20 mouse cellular contexts compared by ENCODE assay signal in genomic region chr5:115312354-115312753, GRCm38 (mm10). TPM values are rescaled to one million over a fixed set of nuclear protein-coding genes. Genes with fewer than 3 reads are reported as not detected.
DNase-seq lines count a peak whose midpoint lies in the region; ATAC-seq and TF ChIP-seq lines count a peak whose summit lies in the region.
"Had no signal": no experiment of that assay in that cellular context is flagged by ENCODE, and none has a peak within 500 bp of the region (broad histone marks: within the 10 kb centered on the region; RNA-seq: fewer than 3 reads in every experiment).

No protein-coding gene starts in this region.

- TF ChIP-seq CTCF in bone marrow, adult 2 months (IDR thresholded peaks at IDR 0.05; ENCODE audit: control insufficient read depth, insufficient read depth, low read length): no peak

- no peak overlapping the region for H3K4me2 ChIP-seq in limb, embryonic 15.5 days
- no peak overlapping the region for H3K4me2 ChIP-seq in hindbrain, embryonic 13.5 days
- H3K4me2 ChIP-seq: embryonic facial prominence, embryonic 12.5 days; forebrain, embryonic 15.5 days; midbrain, embryonic 15.5 days had no signal

- no peaks in the 10 kb centered on the region for H3K9me3 ChIP-seq in heart, embryonic 10.5 days
- no peaks in the 10 kb centered on the region for H3K9me3 ChIP-seq in limb, embryonic 15.5 days
- H3K9me3 ChIP-seq in hindbrain, embryonic 13.5 days: no peaks in the 10 kb centered on the region
- H3K9me3 ChIP-seq: embryonic facial prominence, embryonic 12.5 days; forebrain, embryonic 15.5 days; hindbrain, embryonic 10.5 days; midbrain, embryonic 15.5 days had no signal

- H3K27ac ChIP-seq in heart, embryonic 10.5 days: peak overlapping the region; percentile 57
- H3K27ac ChIP-seq in bone marrow, adult 2 months (ENCODE audit: control insufficient read depth, insufficient read depth, low read depth, low read length, poor library complexity): peak overlapping the region; percentile 45
- H3K27ac ChIP-seq in limb, embryonic 15.5 days: peak overlapping the region; percentile 33; the same call in 1 of the 2 replicates
- no peak overlapping the region for H3K27ac ChIP-seq in hindbrain, embryonic 13.5 days
- H3K27ac ChIP-seq: embryonic facial prominence, embryonic 12.5 days; forebrain, embryonic 15.5 days; heart, adult 2 months; hindbrain, embryonic 10.5 days; layer of hippocampus, adult 2 months; midbrain, embryonic 15.5 days had no signal

- no peaks in the 10 kb centered on the region for H3K27me3 ChIP-seq in heart, embryonic 10.5 days (ENCODE audit: insufficient read depth, poor library complexity, severe bottlenecking)
- H3K27me3 ChIP-seq in limb, embryonic 15.5 days: no peaks in the 10 kb centered on the region
- H3K27me3 ChIP-seq in hindbrain, embryonic 13.5 days: no peaks in the 10 kb centered on the region; the same call in 1 of the 2 replicates
- H3K27me3 ChIP-seq: embryonic facial prominence, embryonic 12.5 days; forebrain, embryonic 15.5 days; midbrain, embryonic 15.5 days had no signal

- no peak overlapping the region for H3K4me3 ChIP-seq in heart, embryonic 10.5 days
- no peak overlapping the region for H3K4me3 ChIP-seq in bone marrow, adult 2 months (replicated peaks; ENCODE audit: control insufficient read depth, low read depth, low read length)
- no peak overlapping the region for H3K4me3 ChIP-seq in limb, embryonic 15.5 days
- no peak overlapping the region for H3K4me3 ChIP-seq in hindbrain, embryonic 13.5 days
- H3K4me3 ChIP-seq: embryonic facial prominence, embryonic 12.5 days; forebrain, embryonic 15.5 days; heart, adult 2 months; hindbrain, embryonic 10.5 days; layer of hippocampus, adult 2 months; midbrain, embryonic 15.5 days had no signal

- no peak for ATAC-seq in limb, embryonic 15.5 days (ENCODE audit: insufficient number of reproducible peaks, low FRiP score, low TSS enrichment, low read depth)
- peak; percentile 47 for ATAC-seq in megakaryocyte progenitor cell, adult 5-6 weeks (replicated peaks; ENCODE audit: poor library complexity)
- ATAC-seq in hindbrain, embryonic 13.5 days (ENCODE audit: low FRiP score): no peak
- ATAC-seq: activated CD4-positive, CD25-positive, alpha-beta regulatory T cell, adult 4 months; forebrain, embryonic 15.5 days; inflammation-experienced regulatory T-cells, adult 6 months; midbrain, embryonic 15.5 days had no signal

- no peaks in the 10 kb centered on the region for H3K36me3 ChIP-seq in heart, embryonic 10.5 days
- H3K36me3 ChIP-seq in limb, embryonic 15.5 days: no peaks in the 10 kb centered on the region
- H3K36me3 ChIP-seq in hindbrain, embryonic 13.5 days: no peaks in the 10 kb centered on the region; the same call in 1 of the 2 replicates
- H3K36me3 ChIP-seq: embryonic facial prominence, embryonic 12.5 days; forebrain, embryonic 15.5 days; hindbrain, embryonic 10.5 days; midbrain, embryonic 15.5 days had no signal

- no peak overlapping the region for H3K9ac ChIP-seq in limb, embryonic 15.5 days
- H3K9ac ChIP-seq in hindbrain, embryonic 13.5 days: no peak overlapping the region
- H3K9ac ChIP-seq: embryonic facial prominence, embryonic 12.5 days; forebrain, embryonic 15.5 days; midbrain, embryonic 15.5 days had no signal

- no peak for DNase-seq in heart, embryonic 10.5 days (ENCODE audit: low spot score)
- DNase-seq in heart, postnatal 36 days: no peak
- no peak for DNase-seq in layer of hippocampus, adult 9-11 months
- no peak for DNase-seq in right cerebral cortex, postnatal 36 days (ENCODE audit: low spot score in 2 of 2)
- DNase-seq: adrenal gland, postnatal 36 days; cerebellum, postnatal 36 days; heart, adult 2 months; lung, postnatal 4 days; thymus, postnatal 14 days had no signal

- WGBS in heart, embryonic 10.5 days: 58% methylated on average over 4 of the region's 4 CpGs
- 39% methylated on average over 4 of the region's 4 CpGs for WGBS in bone marrow, adult 2 months
- 70% methylated on average over 4 of the region's 4 CpGs for WGBS in limb, embryonic 15.5 days
- WGBS in hindbrain, embryonic 13.5 days: 80% methylated on average over 4 of the region's 4 CpGs

- intact Hi-C loops in heart, postnatal 36 days (cut with DNase I): no loop called here

- H3K4me1 ChIP-seq in heart, embryonic 10.5 days: peaks cover 32% of the 10 kb centered on the region
- peaks cover 3% of the 10 kb centered on the region; the same call in 1 of the 2 replicates for H3K4me1 ChIP-seq in bone marrow, adult 2 months (ENCODE audit: control insufficient read depth, insufficient read depth, low read length)
- H3K4me1 ChIP-seq in limb, embryonic 15.5 days: peaks cover 22% of the 10 kb centered on the region
- peaks cover 20% of the 10 kb centered on the region for H3K4me1 ChIP-seq in hindbrain, embryonic 13.5 days (replicated peaks)

- no peak for TF ChIP-seq POLR2A in bone marrow, adult 2 months (IDR thresholded peaks at IDR 0.05; ENCODE audit: borderline replicate concordance, control insufficient read depth, low read depth, low read length)

RNA-seq across cellular contexts. Expression of gene Dynll1, which starts 11.6 kb away (rescaled TPM):
- polyA plus RNA-seq in heart, embryonic 10.5 days (2016; fragmentation: Nextera tagmentation; extraction: Ambion mirVana): 1,455 and 1,701 TPM in 2 replicates
- total RNA-seq in heart, postnatal 36 days (2021): 10 to 100 TPM; 71.9 to 88.5 TPM
- polyA plus RNA-seq in bone marrow, adult 2 months (2011; ENCODE audit: insufficient read depth, insufficient read length, low replicate concordance, missing spikeins): 139 and 177 TPM in 2 replicates
- 1,678 and 1,810 TPM in 2 replicates for polyA plus RNA-seq in limb, embryonic 15.5 days (2015; fragmentation: Nextera tagmentation; extraction: Ambion mirVana)
- total RNA-seq in megakaryocyte progenitor cell, adult 5-6 weeks (2015): 690 and 788 TPM in 2 replicates
- total RNA-seq in megakaryocyte progenitor cell, adult 5-6 weeks (2017): 334 and 365 TPM in 2 replicates
- 1,285 and 1,377 TPM in 2 replicates for polyA plus RNA-seq in hindbrain, embryonic 13.5 days (2015; fragmentation: Nextera tagmentation; extraction: Ambion mirVana)

RNA-seq across cellular contexts. Expression of gene Srsf9, which starts 14.6 kb away (rescaled TPM):
- 154 and 293 TPM in 2 replicates for polyA plus RNA-seq in heart, embryonic 10.5 days (2016; fragmentation: Nextera tagmentation; extraction: Ambion mirVana)
- total RNA-seq in heart, postnatal 36 days (2021): 10 to 100 TPM; 16.0 to 18.1 TPM
- 61.2 and 61.4 TPM in 2 replicates for polyA plus RNA-seq in bone marrow, adult 2 months (2011; ENCODE audit: insufficient read depth, insufficient read length, low replicate concordance, missing spikeins)
- 222 and 246 TPM in 2 replicates for polyA plus RNA-seq in limb, embryonic 15.5 days (2015; fragmentation: Nextera tagmentation; extraction: Ambion mirVana)
- 76.3 and 79.7 TPM in 2 replicates for total RNA-seq in megakaryocyte progenitor cell, adult 5-6 weeks (2015)
- 96.3 and 102 TPM in 2 replicates for total RNA-seq in megakaryocyte progenitor cell, adult 5-6 weeks (2017)
- 165 and 181 TPM in 2 replicates for polyA plus RNA-seq in hindbrain, embryonic 13.5 days (2015; fragmentation: Nextera tagmentation; extraction: Ambion mirVana)

RNA-seq across cellular contexts. Expression of gene Gatc, which starts 28.6 kb away (rescaled TPM):
- polyA plus RNA-seq in heart, embryonic 10.5 days (2016; fragmentation: Nextera tagmentation; extraction: Ambion mirVana): 22.8 and 25.8 TPM in 2 replicates
- total RNA-seq in heart, postnatal 36 days (2021): 10 to 100 TPM; 17.6 to 18.6 TPM
- polyA plus RNA-seq in bone marrow, adult 2 months (2011; ENCODE audit: insufficient read depth, insufficient read length, low replicate concordance, missing spikeins): 7.3 and 7.8 TPM in 2 replicates
- 25.3 and 27.6 TPM in 2 replicates for polyA plus RNA-seq in limb, embryonic 15.5 days (2015; fragmentation: Nextera tagmentation; extraction: Ambion mirVana)
- total RNA-seq in megakaryocyte progenitor cell, adult 5-6 weeks (2015): 68.9 and 78.9 TPM in 2 replicates
- 10.7 and 11.2 TPM in 2 replicates for total RNA-seq in megakaryocyte progenitor cell, adult 5-6 weeks (2017)
- polyA plus RNA-seq in hindbrain, embryonic 13.5 days (2015; fragmentation: Nextera tagmentation; extraction: Ambion mirVana): 31.8 and 32.6 TPM in 2 replicates

RNA-seq across cellular contexts. Expression of gene Triap1, which starts 28.7 kb away (rescaled TPM):
- polyA plus RNA-seq in heart, embryonic 10.5 days (2016; fragmentation: Nextera tagmentation; extraction: Ambion mirVana): 40.3 and 46.7 TPM in 2 replicates
- 10 to 100 TPM; 22.8 to 27.6 TPM for total RNA-seq in heart, postnatal 36 days (2021)
- 13.2 and 18.3 TPM in 2 replicates for polyA plus RNA-seq in bone marrow, adult 2 months (2011; ENCODE audit: insufficient read depth, insufficient read length, low replicate concordance, missing spikeins)
- 60.6 and 66.9 TPM in 2 replicates for polyA plus RNA-seq in limb, embryonic 15.5 days (2015; fragmentation: Nextera tagmentation; extraction: Ambion mirVana)
- total RNA-seq in megakaryocyte progenitor cell, adult 5-6 weeks (2015): 39.1 and 43.1 TPM in 2 replicates
- total RNA-seq in megakaryocyte progenitor cell, adult 5-6 weeks (2017): 17.7 and 25.3 TPM in 2 replicates
- 51.7 and 57.6 TPM in 2 replicates for polyA plus RNA-seq in hindbrain, embryonic 13.5 days (2015; fragmentation: Nextera tagmentation; extraction: Ambion mirVana)

RNA-seq across cellular contexts. Expression of gene Coq5, which starts 32.9 kb away (rescaled TPM):
- 78.2 and 87.8 TPM in 2 replicates for polyA plus RNA-seq in heart, embryonic 10.5 days (2016; fragmentation: Nextera tagmentation; extraction: Ambion mirVana)
- total RNA-seq in heart, postnatal 36 days (2021): 100 to 1,000 TPM; 137 to 167 TPM
- 24.4 and 32.9 TPM in 2 replicates for polyA plus RNA-seq in bone marrow, adult 2 months (2011; ENCODE audit: insufficient read depth, insufficient read length, low replicate concordance, missing spikeins)
- 36.4 and 43.7 TPM in 2 replicates for polyA plus RNA-seq in limb, embryonic 15.5 days (2015; fragmentation: Nextera tagmentation; extraction: Ambion mirVana)
- 17.0 and 20.4 TPM in 2 replicates for total RNA-seq in megakaryocyte progenitor cell, adult 5-6 weeks (2015)
- total RNA-seq in megakaryocyte progenitor cell, adult 5-6 weeks (2017): 39.8 and 46.3 TPM in 2 replicates
- polyA plus RNA-seq in hindbrain, embryonic 13.5 days (2015; fragmentation: Nextera tagmentation; extraction: Ambion mirVana): 53.1 and 56.5 TPM in 2 replicates
